Mouse (Mus musculus): ENCODE results near the gene Cdc25a. TPM values are rescaled to one million over a fixed set of nuclear protein-coding genes. Genes with fewer than 3 reads are reported as not detected.

Gene Cdc25a
- polyA plus RNA-seq, 1 experiment from 2014 or later: 25.0 TPM

DNA sequence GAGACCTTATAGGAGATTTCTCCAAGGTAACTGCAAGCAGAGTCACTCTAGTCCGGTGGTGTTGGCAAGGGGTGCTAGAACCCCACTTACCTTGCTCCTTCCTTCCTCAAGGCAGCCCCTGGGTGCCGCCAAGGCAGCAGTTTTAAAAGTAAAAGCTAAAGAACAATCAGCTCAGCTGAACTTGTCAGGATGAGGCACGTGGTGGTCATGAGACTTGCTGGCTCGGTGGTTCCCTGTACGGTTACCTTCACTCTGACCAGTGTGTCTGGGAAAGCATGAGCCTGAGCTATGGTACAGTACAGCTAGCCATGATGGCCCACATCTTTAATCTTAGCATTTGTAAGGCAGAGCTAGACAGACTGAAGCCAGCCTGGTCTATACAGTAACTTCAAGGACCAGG is 11.9 kb downstream of the Cdc25a start:
- no peaks in the 10 kb centered on the region for H3K4me1 ChIP-seq (replicated peaks; ENCODE audit: control insufficient read depth, insufficient read depth, low read length)
- no peak overlapping the region for H3K4me3 ChIP-seq (ENCODE audit: low read length)
- H3K27ac ChIP-seq (ENCODE audit: low read length): no peak overlapping the region
- H3K9ac ChIP-seq (ENCODE audit: low read length): no peak overlapping the region
- no peaks in the 10 kb centered on the region for H3K27me3 ChIP-seq (ENCODE audit: control insufficient read depth, insufficient read depth, low read depth, low read length)
- no peaks in the 10 kb centered on the region for H3K9me3 ChIP-seq (ENCODE audit: control insufficient read depth, low read length)
- peaks cover 68% of the 10 kb centered on the region for H3K36me3 ChIP-seq (ENCODE audit: control insufficient read depth, insufficient read depth, low read length)
- no peak overlapping the region for H3K4me2 ChIP-seq (ENCODE audit: low read depth, low read length)
- ATAC-seq (ENCODE audit: low read depth): no peak
- 90% methylated on average over 5 of the region's 5 CpGs for WGBS

DNA sequence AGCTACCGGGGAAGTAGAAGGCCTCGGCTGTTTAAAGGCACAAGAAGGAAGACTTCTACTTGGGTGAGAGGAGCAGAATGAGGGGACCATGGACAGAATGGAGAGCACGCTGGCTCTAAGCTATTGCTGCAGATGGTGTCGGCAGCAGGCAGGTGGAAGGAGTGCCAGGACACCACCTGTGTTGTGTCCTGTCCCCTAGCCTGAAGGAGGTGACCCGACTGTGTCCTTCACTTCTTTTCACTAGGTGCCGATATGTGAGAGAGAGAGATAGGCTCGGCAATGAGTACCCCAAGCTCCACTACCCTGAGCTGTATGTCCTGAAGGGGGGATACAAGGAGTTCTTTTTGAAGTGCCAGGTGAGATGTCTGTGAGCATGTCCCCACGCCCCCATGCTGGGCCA is 16.1 kb downstream of the Cdc25a start:
- Histone ChIP-seq H3K4me2 (ENCODE audit: low read depth, low read length) (no peak overlapping the region), H3K9me3 (ENCODE audit: control insufficient read depth, low read length) (no peaks in the 10 kb centered on the region), H3K36me3 (ENCODE audit: control insufficient read depth, insufficient read depth, low read length) (peaks cover 57% of the 10 kb centered on the region), H3K4me3 (ENCODE audit: low read length) (no peak overlapping the region), H3K27me3 (ENCODE audit: control insufficient read depth, insufficient read depth, low read depth, low read length) (no peaks in the 10 kb centered on the region), H3K27ac (ENCODE audit: low read length) (no peak overlapping the region), H3K9ac (ENCODE audit: low read length) (no peak overlapping the region), H3K4me1 (replicated peaks; ENCODE audit: control insufficient read depth, insufficient read depth, low read length) (peaks cover 3% of the 10 kb centered on the region)
- 90% methylated on average over 8 of the region's 8 CpGs for WGBS
- no peak for ATAC-seq (ENCODE audit: low read depth)

DNA sequence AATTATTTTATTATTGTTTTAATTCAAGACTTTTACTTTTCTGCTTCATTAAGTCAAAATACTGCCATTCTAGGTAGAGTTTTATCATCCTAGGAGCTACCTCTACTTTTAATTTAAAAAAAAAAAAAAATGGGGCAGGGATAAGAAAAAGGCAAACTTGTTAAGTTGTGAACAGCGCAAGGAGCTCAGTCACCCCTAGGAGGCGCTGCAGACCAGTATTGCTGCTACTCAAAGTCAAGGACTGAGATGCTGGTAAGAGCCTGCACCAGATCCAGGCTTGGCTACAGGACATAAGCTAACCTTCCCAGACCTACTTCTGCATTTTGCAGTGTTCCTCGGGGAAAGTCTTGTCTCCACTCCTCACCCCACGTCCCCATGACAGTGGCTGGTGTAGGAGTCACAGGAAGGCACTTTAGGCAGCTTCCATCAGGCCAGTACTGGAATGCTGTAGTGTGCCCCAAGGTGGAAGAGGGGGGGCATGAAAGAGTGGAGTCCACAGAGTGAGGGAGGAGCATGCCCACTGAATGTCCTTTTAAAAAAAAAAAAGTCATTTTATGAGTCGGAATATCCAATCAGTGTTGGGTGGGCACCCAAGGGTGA is 17.4 kb downstream of the Cdc25a start:
- no peak overlapping the region for H3K27ac ChIP-seq (ENCODE audit: low read length)
- no peak for ATAC-seq (ENCODE audit: low read depth)
- 46% methylated on average over 5 of the region's 5 CpGs for WGBS

DNA sequence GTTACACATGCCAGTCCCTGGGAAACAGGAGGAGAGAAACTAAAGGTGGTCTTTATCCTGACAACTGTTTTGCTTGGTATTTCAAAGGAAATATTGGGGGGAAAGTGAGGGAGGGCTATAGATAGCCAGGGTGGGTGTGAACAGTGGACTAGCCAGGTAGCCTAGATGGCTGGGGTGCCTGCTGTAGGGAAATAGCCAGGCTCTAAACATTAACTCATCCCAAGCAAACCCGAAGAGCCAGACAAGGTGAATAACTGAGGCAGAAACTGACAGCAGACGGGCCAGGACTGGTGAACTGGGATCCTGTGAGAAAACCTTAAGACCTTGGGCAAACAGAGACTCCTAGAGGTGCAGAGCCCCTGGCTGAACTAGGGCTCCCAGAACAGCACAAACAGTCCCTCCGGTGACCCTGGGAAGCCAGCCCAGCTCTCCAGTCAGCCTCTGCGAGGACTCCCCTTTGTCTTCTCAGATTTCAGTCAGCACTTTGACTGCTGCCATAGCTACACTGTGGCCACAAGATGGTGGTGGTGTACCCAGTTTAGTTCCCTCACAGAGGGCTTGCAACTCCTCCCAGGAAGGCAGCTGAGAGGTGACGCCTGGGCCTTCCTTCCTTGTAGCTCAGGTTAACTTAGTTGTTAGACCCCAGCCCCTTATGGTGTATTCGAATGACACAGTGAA is 19.2 kb downstream of the Cdc25a start:
- Histone ChIP-seq H3K27ac (ENCODE audit: low read length) (peak overlapping the region; percentile 51; the same call in 1 of the 2 replicates), H3K36me3 (ENCODE audit: control insufficient read depth, insufficient read depth, low read length) (peaks cover 40% of the 10 kb centered on the region), H3K4me2 (ENCODE audit: low read depth, low read length) (no peak overlapping the region), H3K9ac (ENCODE audit: low read length) (0 out of 2 replicates have a peak overlapping the region, but pooled peaks have one; percentile 28), H3K27me3 (ENCODE audit: control insufficient read depth, insufficient read depth, low read depth, low read length) (no peaks in the 10 kb centered on the region), H3K4me1 (replicated peaks; ENCODE audit: control insufficient read depth, insufficient read depth, low read length) (peaks cover 5% of the 10 kb centered on the region), H3K4me3 (ENCODE audit: low read length) (no peak overlapping the region), H3K9me3 (ENCODE audit: control insufficient read depth, low read length) (no peaks in the 10 kb centered on the region)
- WGBS: 23% methylated on average over 6 of the region's 6 CpGs
- ATAC-seq (ENCODE audit: low read depth): peak; percentile 92

More for the DNA sequence above, 17.4 kb downstream of the Cdc25a start:
- no peak overlapping the region for H3K4me3 ChIP-seq (ENCODE audit: low read length)
- no peak overlapping the region for H3K9ac ChIP-seq (ENCODE audit: low read length)
- H3K4me1 ChIP-seq (replicated peaks; ENCODE audit: control insufficient read depth, insufficient read depth, low read length): peaks cover 3% of the 10 kb centered on the region
- peaks cover 49% of the 10 kb centered on the region for H3K36me3 ChIP-seq (ENCODE audit: control insufficient read depth, insufficient read depth, low read length)
- no peaks in the 10 kb centered on the region for H3K9me3 ChIP-seq (ENCODE audit: control insufficient read depth, low read length)
- no peaks in the 10 kb centered on the region for H3K27me3 ChIP-seq (ENCODE audit: control insufficient read depth, insufficient read depth, low read depth, low read length)
- H3K4me2 ChIP-seq (ENCODE audit: low read depth, low read length): no peak overlapping the region

DNA sequence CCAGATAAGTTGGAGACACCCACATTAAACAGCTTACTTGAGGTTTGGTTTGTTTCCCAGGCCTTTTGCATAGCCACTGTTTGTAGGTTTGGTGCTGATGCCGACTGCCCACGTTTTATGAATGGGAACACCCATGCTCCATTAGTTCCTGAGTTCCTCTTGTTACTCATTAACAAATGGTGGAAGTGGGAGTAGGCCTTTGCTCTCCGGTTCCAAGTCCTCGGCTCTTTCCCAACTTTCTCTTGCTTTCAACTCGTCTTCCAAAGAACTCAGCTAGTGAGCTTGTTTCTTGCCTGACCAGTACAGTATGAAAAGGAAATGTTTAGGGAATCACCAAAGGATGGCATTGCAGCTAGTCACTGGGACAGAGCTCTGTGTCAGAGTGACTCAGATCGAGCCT is 20.2 kb downstream of the Cdc25a start:
- no peak for ATAC-seq (ENCODE audit: low read depth)

DNA sequence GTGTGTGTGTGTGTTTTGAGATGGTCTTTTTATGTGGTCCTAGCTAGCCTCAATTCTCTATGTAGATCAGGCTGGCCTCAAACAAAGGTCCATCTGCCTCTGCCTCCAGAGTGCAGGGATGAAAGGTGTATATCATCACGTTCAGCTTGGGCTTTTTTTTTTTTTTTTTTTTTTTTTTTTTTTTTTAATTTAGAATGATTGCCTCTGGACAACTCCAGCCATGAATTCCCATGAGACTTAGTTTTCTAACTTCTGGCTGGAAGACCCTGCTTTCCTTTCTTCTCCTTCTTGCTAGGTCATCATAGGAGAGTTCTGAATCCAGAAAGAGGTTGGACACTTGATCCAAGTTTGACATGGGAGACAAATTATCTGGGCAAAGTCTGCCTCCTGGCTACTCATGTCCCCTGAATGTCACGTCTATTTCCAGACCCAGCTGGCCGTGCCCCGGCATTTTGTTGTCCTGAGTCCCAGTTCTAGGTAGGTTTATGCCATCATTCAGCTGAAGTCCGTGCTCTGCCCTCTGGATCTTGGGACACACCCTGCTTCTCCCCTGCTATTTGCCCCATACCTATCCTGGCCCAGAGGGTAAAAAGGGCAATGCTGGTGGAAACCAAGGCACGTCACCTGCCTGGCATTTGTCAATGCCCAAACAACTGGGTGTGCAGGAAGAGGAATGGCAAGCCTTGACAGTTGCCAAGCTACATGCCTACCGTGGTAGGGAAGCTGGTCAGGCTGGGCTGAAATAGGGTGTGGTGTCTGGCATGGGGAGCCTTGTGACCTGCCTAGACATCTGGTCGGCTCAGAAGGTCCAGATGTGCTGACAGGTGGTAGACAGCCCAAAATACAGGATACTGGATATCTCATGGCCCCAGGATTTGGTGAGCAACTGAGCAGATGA is 21.1 kb downstream of the Cdc25a start:
- Histone ChIP-seq H3K4me2 (ENCODE audit: low read depth, low read length) (no peak overlapping the region), H3K9me3 (ENCODE audit: control insufficient read depth, low read length) (no peaks in the 10 kb centered on the region), H3K4me3 (ENCODE audit: low read length) (no peak overlapping the region), H3K27ac (ENCODE audit: low read length) (no peak overlapping the region), H3K27me3 (ENCODE audit: control insufficient read depth, insufficient read depth, low read depth, low read length) (no peaks in the 10 kb centered on the region), H3K9ac (ENCODE audit: low read length) (no peak overlapping the region), H3K4me1 (replicated peaks; ENCODE audit: control insufficient read depth, insufficient read depth, low read length) (peaks cover 7% of the 10 kb centered on the region), H3K36me3 (ENCODE audit: control insufficient read depth, insufficient read depth, low read length) (peaks cover 21% of the 10 kb centered on the region)
- 79% methylated on average over 8 of the region's 8 CpGs for WGBS
- no peak for ATAC-seq (ENCODE audit: low read depth)

More for the DNA sequence above, 20.2 kb downstream of the Cdc25a start:
- no peak overlapping the region for H3K9ac ChIP-seq (ENCODE audit: low read length)
- H3K27ac ChIP-seq (ENCODE audit: low read length): peak overlapping the region; percentile 37
- peaks cover 30% of the 10 kb centered on the region for H3K36me3 ChIP-seq (ENCODE audit: control insufficient read depth, insufficient read depth, low read length)
- no peak overlapping the region for H3K4me2 ChIP-seq (ENCODE audit: low read depth, low read length)
- H3K9me3 ChIP-seq (ENCODE audit: control insufficient read depth, low read length): no peaks in the 10 kb centered on the region
- peaks cover 7% of the 10 kb centered on the region for H3K4me1 ChIP-seq (replicated peaks; ENCODE audit: control insufficient read depth, insufficient read depth, low read length)
- WGBS: 59% methylated on average over 6 of the region's 6 CpGs
- H3K27me3 ChIP-seq (ENCODE audit: control insufficient read depth, insufficient read depth, low read depth, low read length): no peaks in the 10 kb centered on the region
- H3K4me3 ChIP-seq (ENCODE audit: low read length): no peak overlapping the region

DNA sequence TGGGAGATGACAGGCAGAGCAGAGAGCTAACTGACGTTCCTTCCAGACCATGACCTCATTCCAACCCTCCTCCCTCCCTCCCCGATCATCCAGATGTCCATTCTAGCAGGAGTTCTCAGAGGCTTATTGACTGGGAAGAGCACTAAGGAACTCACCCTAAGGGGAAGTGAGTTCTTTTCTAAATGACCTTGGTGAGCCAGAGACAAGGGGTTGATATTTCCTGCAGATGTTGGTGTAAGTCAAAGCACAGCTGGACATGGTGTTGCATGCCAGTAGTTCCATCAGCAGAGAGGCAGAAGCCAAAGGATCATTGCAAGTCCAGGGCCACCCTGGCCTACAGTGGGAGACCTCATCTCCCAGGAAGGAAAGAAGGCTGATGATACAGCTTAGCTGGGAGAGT is 22.6 kb downstream of the Cdc25a start:
- no peak overlapping the region for H3K27ac ChIP-seq (ENCODE audit: low read length)
- H3K4me3 ChIP-seq (ENCODE audit: low read length): no peak overlapping the region
- no peak overlapping the region for H3K4me2 ChIP-seq (ENCODE audit: low read depth, low read length)
- no peaks in the 10 kb centered on the region for H3K9me3 ChIP-seq (ENCODE audit: control insufficient read depth, low read length)
- peaks cover 7% of the 10 kb centered on the region for H3K4me1 ChIP-seq (replicated peaks; ENCODE audit: control insufficient read depth, insufficient read depth, low read length)
- peaks cover 10% of the 10 kb centered on the region for H3K36me3 ChIP-seq (ENCODE audit: control insufficient read depth, insufficient read depth, low read length)
- ATAC-seq (ENCODE audit: low read depth): no peak
- no peaks in the 10 kb centered on the region for H3K27me3 ChIP-seq (ENCODE audit: control insufficient read depth, insufficient read depth, low read depth, low read length)
- 35% methylated on average over 2 of the region's 2 CpGs for WGBS
- H3K9ac ChIP-seq (ENCODE audit: low read length): no peak overlapping the region

DNA sequence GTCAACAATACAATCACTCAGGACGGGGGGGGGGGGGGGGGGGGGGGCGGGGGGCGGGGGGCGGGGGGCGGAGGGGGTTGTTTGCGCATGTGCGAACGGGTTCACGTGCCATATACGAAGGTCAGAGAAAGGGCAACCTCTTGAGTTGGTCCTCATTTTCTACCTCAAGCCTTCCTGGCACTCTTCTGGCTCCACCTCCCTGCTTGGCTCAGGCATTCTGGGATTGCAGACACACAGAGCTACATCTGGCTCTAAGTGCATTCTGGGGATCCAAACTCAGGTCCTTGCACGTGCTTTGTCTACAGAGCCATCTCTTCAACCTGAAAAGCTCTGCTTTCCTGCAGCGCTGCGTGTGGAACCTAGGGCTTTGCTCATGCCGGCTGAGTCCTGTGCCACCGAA is 24.0 kb downstream of the Cdc25a start:
- peak overlapping the region; percentile 53 for H3K27ac ChIP-seq (ENCODE audit: low read length)
- no peak overlapping the region for H3K4me3 ChIP-seq (ENCODE audit: low read length)
- no peak for ATAC-seq (ENCODE audit: low read depth)
- H3K4me2 ChIP-seq (ENCODE audit: low read depth, low read length): 0 out of 2 replicates have a peak overlapping the region, but pooled peaks have one; percentile 9
- no peaks in the 10 kb centered on the region for H3K36me3 ChIP-seq (ENCODE audit: control insufficient read depth, insufficient read depth, low read length)
- H3K9me3 ChIP-seq (ENCODE audit: control insufficient read depth, low read length): no peaks in the 10 kb centered on the region
- peaks cover 6% of the 10 kb centered on the region for H3K4me1 ChIP-seq (replicated peaks; ENCODE audit: control insufficient read depth, insufficient read depth, low read length)
- H3K9ac ChIP-seq (ENCODE audit: low read length): peak overlapping the region; percentile 3; the same call in 1 of the 2 replicates
- WGBS: 38% methylated on average over 12 of the region's 15 CpGs
- H3K27me3 ChIP-seq (ENCODE audit: control insufficient read depth, insufficient read depth, low read depth, low read length): no peaks in the 10 kb centered on the region

DNA sequence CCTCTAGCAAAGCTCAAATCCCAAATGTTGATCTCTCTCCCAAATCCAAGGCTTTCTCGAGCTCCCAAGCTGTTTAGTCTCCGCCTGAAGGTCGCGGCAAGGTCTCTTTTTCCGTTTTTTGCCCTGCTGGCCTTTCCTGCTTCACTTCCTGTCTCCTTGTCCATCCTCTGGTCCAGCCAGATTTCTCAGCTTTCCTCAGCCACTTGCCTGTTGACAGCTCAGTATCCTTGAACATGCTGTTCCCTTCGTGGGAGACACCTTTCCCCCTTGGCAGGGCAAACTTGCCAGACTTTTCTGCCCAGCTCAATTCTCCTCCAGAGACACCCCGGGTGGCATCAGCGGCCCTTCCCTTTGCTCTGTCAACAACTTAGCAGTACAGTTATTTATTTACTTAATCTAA is 24.4 kb downstream of the Cdc25a start:
- Histone ChIP-seq H3K36me3 (ENCODE audit: control insufficient read depth, insufficient read depth, low read length) (no peaks in the 10 kb centered on the region), H3K9me3 (ENCODE audit: control insufficient read depth, low read length) (no peaks in the 10 kb centered on the region), H3K4me3 (ENCODE audit: low read length) (no peak overlapping the region), H3K27me3 (ENCODE audit: control insufficient read depth, insufficient read depth, low read depth, low read length) (no peaks in the 10 kb centered on the region), H3K9ac (ENCODE audit: low read length) (peak overlapping the region; percentile 3; the same call in 1 of the 2 replicates), H3K27ac (ENCODE audit: low read length) (peak overlapping the region; percentile 53), H3K4me2 (ENCODE audit: low read depth, low read length) (0 out of 2 replicates have a peak overlapping the region, but pooled peaks have one; percentile 9), H3K4me1 (replicated peaks; ENCODE audit: control insufficient read depth, insufficient read depth, low read length) (peaks cover 4% of the 10 kb centered on the region; the same call in 1 of the 2 replicates)
- WGBS: 44% methylated on average over 8 of the region's 8 CpGs
- no peak for ATAC-seq (ENCODE audit: low read depth)
